In the genomic region with DNA sequence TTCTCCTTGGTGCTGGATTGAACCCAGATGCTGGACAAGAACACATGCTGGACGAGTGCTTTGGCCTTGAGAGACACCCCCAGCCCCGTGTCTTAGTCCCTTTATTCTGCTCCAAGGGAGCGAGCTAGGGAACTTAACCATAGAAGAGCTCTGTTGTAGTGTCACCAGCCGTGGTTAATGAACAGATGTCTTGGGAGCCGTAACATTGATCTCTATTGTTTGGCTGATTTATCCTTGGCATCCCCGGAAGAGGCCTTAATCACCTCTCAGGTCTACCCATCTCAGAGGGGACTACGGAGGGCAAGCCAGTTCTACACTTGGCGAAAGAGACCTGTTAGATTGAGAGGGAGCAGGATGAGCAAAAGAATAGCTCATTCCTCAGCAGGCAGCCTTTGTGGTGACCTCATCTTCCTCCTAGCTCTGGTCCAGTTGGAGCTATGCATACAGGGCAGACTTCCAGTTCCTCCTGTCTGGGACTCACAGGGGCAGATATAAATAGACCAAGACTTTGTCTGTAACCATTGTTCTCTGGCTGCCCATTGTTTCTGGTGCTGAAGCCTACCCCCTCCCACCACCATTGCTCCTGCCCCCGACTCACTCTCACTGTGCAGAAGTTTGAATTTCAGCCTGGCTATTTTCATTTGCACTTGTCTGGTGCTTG, we compare ENCODE assay signal across 8 mouse cellular contexts.
DNase-seq lines count a peak whose midpoint lies in the region; TF ChIP-seq lines count a peak whose summit lies in the region.

No protein-coding gene starts in this region.

- no peak overlapping the region for H3K4me3 ChIP-seq in layer of hippocampus, adult 2 months

- no peak for TF ChIP-seq CTCF in layer of hippocampus, adult 2 months (conservative IDR thresholded peaks at IDR 0.05)

- DNase-seq in layer of hippocampus, adult 2 months (ENCODE audit: low spot score in 2 of 2): no peak
- DNase-seq in layer of hippocampus, postnatal 25 days (ENCODE audit: extremely low spot score in 1 of 2, low spot score in 1 of 2): no peak
- DNase-seq in cerebellum, adult 8-10 months: peak; percentile 41
- DNase-seq in heart, adult 8-10 months (ENCODE audit: low spot score): peak; percentile 91
- DNase-seq in kidney, adult 9 months: peak; percentile 73
- DNase-seq in mesoderm, embryonic 11.5 days (ENCODE audit: low read depth, low spot score): peak; percentile 59
- no peak for DNase-seq in ovary, adult 18-20 months (ENCODE audit: low spot score)
- DNase-seq in c-Kit-positive CD71-positive TER-119-positive erythroid progenitor cells, embryonic 14.5 days (ENCODE audit: low spot score): no peak

- peak overlapping the region; percentile 64; the same call in 1 of the 2 replicates for H3K27ac ChIP-seq in layer of hippocampus, adult 2 months

Comparison
In these comparisons a context has a peak if more than half of its experiments do, and no peak if none do; other contexts are left out.
1. DNase-seq: peak in cerebellum, adult 8-10 months (single experiment), heart, adult 8-10 months (single experiment), kidney, adult 9 months (single experiment) and mesoderm, embryonic 11.5 days (single experiment); none in layer of hippocampus, adult 2 months (0 of 2), layer of hippocampus, postnatal 25 days (0 of 2), ovary, adult 18-20 months (single experiment) and c-Kit-positive CD71-positive TER-119-positive erythroid progenitor cells, embryonic 14.5 days (single experiment).